Mouse (Mus musculus) brain, embryonic 18.5 days (tissue): ENCODE measurements at regions not wholly inside any gene's neighbourhood (a gene's known extent, or its start where the extent isn't known, plus 50 kb on each side); places are given as distances from the start of the nearest gene placed in this dataset.

Experiments used
- DNase-seq: peaks from one replicate; pipeline ENCODE4 v3.0.0-alpha.2; 2012; ENCODE audit warnings: low read depth, low spot score

GRCm38 (mm10) chrX:158920217-158920616 is 289.9 kb upstream of the Rps6ka3 start:
- no peak for DNase-seq

GRCm38 (mm10) chrX:158921424-158921823 is 288.7 kb upstream of the Rps6ka3 start:
- DNase-seq = no peak

DNA sequence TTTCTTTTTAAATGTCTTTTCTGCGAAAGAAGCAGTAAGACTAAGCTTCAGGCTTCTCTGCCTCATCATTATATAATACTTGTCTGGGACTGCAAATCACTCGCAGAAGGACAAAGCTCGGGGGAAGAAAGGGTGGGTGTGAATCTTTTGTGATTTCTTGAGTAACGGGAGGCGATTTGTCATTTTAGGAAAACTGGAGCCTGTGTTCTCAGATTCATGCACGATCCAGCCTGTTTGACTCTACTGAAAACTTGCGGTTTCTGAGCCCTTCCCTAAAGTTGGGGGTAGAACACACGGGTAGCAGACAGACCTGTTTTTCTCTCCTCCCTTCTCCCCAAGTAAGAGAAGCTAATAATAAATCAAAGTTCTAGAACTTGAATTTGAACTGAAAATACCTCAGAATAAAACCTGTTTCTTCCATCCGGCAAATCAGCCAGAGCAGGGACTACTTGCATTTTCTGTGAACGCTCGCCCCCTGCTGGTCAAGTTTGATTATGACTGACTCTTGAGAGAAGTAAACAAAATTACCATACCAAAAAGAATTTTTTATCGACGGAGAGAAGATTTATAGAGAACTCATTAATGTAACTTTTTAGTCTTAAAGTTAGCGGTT is 288.2 kb upstream of the Rps6ka3 start:
- DNase-seq = peak; percentile 64

GRCm38 (mm10) chrX:158923081-158923561 is 287.0 kb upstream of the Rps6ka3 start:
- no peak for DNase-seq

DNA sequence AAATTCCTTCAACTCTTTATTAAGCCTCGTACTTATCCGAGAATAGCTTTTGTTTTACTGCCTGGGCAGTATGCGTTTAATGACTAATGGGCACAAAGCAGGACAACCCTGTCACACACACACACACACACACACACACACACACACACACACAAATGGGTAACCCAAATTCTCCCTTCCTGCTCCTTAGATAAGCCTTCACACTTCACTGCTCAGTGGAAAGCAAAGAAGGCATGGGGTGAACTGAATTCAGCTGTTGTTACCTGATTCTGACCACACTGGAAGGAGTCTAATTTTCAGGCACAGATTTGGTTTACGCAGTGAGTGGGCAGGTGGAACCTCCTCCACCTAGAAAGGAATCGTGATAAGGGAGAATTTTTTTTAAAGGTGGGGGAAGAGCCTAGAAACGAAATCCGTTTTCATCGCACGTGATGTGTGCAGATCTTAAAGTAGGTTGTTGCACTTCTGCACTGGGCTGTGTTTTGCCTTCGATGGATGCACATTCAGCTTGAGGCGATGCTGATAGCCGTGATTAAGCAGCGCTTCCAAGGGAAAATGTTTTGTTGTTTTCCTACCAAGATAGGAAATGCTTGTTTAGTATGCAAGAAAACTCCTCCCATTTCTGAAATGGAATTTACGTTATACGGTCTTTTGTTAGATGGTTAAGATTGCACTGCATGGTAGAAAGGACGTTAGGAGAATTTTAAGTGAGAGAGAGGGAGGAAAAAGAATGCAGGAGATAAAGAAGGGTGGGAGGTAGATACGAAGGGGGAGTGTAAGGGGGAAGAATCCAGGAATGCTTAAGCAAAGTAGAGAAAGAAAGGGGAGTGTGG is 286.2 kb upstream of the Rps6ka3 start:
- no peak for DNase-seq

- DNase-seq = no peak
Measured at GRCm38 (mm10) chrX:158924490-158925398, 285.4 kb upstream of the Rps6ka3 start.

GRCm38 (mm10) chrX:158931864-158932263 is 278.2 kb upstream of the Rps6ka3 start:
- DNase-seq = no peak

DNA sequence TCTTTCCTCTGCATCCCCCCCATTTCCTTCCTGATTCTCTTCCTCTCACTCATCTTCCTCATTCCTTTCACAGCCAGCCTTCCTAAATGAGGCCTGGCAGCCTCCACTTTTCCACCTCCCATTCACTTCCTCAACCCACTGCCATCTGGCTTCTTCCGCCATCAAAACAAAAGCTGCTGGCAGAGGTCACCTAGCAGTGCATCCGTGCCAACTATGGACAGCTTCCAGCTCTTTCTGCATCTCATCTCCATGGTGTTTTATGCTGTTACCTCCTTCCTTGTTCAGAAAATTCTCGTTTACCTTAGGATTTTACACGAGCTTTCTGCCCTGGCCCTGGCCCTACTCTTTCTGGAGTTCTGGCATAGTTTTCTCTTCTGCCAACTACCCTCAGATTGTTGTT is 262.9 kb upstream of the Rps6ka3 start:
- DNase-seq = no peak

GRCm38 (mm10) chrX:158971726-158972125 is 238.4 kb upstream of the Rps6ka3 start:
- no peak for DNase-seq

DNA sequence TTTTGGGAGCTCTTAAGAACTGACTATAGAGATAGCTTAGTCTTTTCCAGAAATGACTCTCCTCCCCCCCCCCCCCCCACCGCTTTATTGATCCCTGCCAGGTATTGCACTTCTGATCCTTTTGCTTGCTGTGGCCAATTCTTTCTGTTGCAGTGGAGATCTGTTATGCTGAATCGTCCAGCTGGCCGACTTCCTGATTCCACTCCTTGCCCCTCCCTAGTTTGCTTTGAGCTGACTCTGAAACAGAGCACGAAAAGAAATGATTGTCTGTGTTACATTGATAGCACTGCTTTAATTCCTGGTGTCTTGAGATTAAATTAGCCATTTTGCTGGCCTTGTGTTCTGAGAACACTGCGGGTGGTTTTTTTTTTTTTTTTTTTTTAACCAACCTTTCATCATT is 233.5 kb upstream of the Rps6ka3 start:
- no peak for DNase-seq

- DNase-seq = no peak
Measured at GRCm38 (mm10) chrX:158984721-158985120, 225.4 kb upstream of the Rps6ka3 start.

GRCm38 (mm10) chrX:158987676-158988075 is 222.4 kb upstream of the Rps6ka3 start:
- no peak for DNase-seq

- no peak for DNase-seq
Measured at GRCm38 (mm10) chrX:159018955-159019354, 191.2 kb upstream of the Rps6ka3 start.

DNA sequence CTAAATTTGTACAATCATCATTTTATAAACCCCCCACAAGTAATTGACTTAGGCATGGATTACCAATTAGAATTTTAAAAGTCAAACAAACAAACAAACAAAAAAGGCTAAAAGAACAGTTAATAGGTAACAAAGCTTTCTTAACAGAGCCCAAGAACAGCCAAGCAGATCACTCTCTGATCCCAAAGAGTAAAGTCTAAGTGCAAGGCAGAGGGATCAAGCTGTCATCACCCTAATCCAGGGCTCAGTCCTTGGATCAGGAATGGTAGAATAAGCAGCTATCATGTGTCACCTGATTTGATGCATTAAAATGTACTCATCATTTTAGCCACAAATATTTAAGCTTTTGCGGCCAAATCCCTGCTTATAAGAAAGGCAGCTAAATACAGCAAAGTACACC is 183.8 kb upstream of the Rps6ka3 start:
- DNase-seq = no peak

GRCm38 (mm10) chrX:159031927-159032326 is 178.2 kb upstream of the Rps6ka3 start:
- no peak for DNase-seq

- no peak for DNase-seq
Measured at GRCm38 (mm10) chrX:159043432-159043831, 166.7 kb upstream of the Rps6ka3 start.

GRCm38 (mm10) chrX:159047876-159048275 is 162.2 kb upstream of the Rps6ka3 start:
- no peak for DNase-seq

GRCm38 (mm10) chrX:159055689-159056461 is 154.2 kb upstream of the Rps6ka3 start:
- DNase-seq = no peak

DNA sequence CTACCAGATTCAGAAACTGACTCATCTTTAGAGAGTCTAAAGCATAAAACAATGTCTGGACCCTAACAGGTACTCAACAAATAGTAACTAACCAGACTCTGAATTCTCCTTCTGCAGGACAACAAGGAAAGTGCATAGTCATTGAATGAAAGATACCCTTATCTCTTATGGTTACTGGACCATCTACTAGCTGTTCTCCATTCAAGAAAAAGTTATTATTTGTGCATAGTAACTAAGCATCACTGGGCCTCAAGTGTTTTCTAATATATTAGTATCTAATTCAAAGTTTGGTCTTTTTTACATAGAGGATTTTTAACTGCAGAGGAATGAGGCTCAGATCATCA is 153.7 kb upstream of the Rps6ka3 start:
- DNase-seq = no peak

DNA sequence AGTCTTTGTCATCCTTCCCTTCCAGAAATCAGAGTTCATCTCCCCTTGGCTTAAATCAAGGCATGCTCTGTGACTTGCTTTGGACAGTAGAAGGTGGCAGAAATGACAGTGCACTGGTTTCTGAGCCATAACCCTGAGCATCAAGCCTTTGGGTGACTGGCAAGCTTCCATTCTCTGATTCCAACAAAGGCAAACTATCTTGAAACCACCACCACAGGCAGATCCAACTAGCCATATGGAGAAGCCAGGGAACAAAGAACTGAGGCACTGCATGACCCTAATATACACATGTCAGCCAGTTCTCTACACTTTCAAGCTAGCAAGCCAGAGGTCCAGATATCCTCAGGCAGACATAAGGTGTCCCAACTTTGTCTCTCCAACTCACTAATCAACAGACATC is 151.2 kb upstream of the Rps6ka3 start:
- DNase-seq = no peak

GRCm38 (mm10) chrX:159061322-159061721 is 148.8 kb upstream of the Rps6ka3 start:
- DNase-seq = no peak
